Mouse (Mus musculus) brown adipose tissue, adult 24 weeks (tissue): ENCODE data around the gene Aak1. TPM values are rescaled to one million over a fixed set of nuclear protein-coding genes. Genes with fewer than 3 reads are reported as not detected.

Experiments
- H3K27ac ChIP-seq: fragments of 200-500 bp; replicated peaks from 2 replicates; pipeline ENCODE4 v1.5.1; 2012; ENCODE audit warnings: low read depth, mild to moderate bottlenecking, low read length
- H3K4me1 ChIP-seq: fragments of 200-500 bp; 2 replicates; pipeline ENCODE4 v1.6.1; 2012; ENCODE audit warnings: low read length, mixed read lengths; ENCODE audit not compliant: control insufficient read depth, insufficient read depth, insufficient read length
- H3K4me3 ChIP-seq: fragments of 200-500 bp; 2 replicates; pipeline ENCODE4 v1.5.1; 2012; ENCODE audit warnings: low read depth, mild to moderate bottlenecking, low read length, moderate library complexity; ENCODE audit not compliant: insufficient read depth
- polyA plus RNA-seq: library from polyadenylated mRNA; stranded (reverse); fragments of >200 nt; gene quantifications from 2 replicates; pipeline ENCODE4 v1.2.4, GENCODE M21; 2012; ENCODE audit not compliant: missing spikeins, insufficient read depth, insufficient read length

Gene Aak1
- polyA plus RNA-seq: 6.9 and 13.2 TPM in 2 replicates

DNA sequence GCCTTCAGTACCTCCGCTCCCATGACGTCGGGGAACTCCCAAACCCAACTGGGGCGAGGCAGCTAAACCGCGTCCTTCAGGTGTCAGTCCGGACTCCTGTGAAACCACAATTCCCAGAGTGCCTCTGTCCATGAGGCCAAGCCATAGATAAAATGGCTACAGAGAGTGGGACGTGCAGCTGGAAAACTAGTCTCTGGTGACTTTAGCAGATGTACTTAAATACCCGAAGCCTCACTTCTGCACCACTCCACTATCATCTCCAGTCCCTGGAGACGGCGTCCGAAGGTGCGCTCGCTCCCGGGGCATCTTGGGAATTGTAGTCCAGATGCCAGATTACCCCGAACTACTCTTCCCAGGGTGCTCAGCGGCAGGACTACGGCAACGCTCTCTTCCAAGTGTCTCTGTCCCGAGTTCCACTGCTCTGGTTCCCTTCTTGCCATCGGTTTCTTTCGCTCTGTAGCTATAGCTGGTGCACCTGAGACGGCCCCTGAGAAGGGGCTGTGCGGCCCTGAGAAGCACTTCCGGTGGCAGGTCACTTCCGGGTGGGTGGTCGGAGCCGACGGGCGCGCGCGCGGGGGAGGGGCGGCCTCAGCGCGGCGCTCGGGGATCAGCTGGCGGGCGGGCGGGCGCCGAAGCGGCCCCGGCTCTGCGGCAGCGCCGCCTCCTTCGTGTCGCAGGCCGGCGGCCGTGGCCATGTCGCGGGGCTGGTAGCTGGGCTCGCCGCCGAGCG lies at the start of gene Aak1:
Gene Aak1, plus strand, starts transcription at position 603 of the 730 bp plus-strand sequence.
- peak within 1 kb of the TSS; percentile 72 for H3K4me3 ChIP-seq
- peaks cover 16% of the 10 kb centered on the region for H3K4me1 ChIP-seq
- H3K27ac ChIP-seq: peak within 1 kb of the TSS; percentile 98

GRCm38 (mm10) chr6:86800467-86800866 lies 48.9 kb upstream of the Aak1 start:
- H3K4me1 ChIP-seq: no peaks in the 10 kb centered on the region
- no peak overlapping the region for H3K4me3 ChIP-seq
- no peak overlapping the region for H3K27ac ChIP-seq

DNA sequence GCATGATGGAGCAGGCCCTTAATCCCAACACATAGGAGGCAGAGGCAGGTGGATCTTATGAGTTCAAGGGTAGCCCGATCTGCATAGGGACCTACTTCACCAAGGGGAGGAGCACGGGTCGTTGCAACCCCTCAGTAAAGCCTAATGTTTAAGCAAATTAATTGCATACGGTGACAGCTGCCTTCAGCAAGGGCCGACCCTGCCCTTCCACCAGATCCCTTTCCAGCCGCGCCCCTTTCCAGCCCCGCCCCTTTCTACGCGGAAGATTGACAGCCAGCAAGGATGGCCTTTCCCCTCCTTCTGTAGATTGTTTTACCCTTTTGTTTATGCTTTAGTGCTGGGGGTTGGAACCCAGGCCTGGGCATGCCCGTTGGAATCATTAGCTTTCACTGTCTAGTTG lies 47.9 kb upstream of the Aak1 start:
- H3K4me1 ChIP-seq: no peaks in the 10 kb centered on the region
- no peak overlapping the region for H3K4me3 ChIP-seq
- H3K27ac ChIP-seq: no peak overlapping the region

DNA sequence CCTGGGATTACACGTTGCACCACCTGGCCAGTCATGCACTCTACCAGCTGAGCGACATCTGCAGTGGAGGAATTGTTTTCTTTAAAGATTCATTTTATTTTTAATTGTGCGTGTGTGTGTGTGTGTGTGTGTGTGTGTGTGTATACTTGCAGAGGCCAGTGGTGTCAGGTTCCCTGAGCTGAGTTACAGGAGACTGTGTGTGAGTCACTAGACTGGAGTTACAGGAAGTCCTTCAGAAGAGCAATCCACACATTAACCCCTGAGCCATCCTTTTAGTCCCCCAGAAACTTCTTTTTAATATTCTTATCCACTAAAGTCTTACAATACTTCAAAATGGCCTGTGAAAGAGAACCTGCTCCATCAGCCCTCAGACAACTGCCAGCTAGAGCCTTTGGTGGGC lies 44.7 kb upstream of the Aak1 start:
- H3K27ac ChIP-seq: no peak overlapping the region
- H3K4me1 ChIP-seq: no peaks in the 10 kb centered on the region
- no peak overlapping the region for H3K4me3 ChIP-seq

GRCm38 (mm10) chr6:86806455-86807086 lies 42.7 kb upstream of the Aak1 start:
- H3K4me1 ChIP-seq: no peaks in the 10 kb centered on the region
- H3K27ac ChIP-seq: no peak overlapping the region
- H3K4me3 ChIP-seq: no peak overlapping the region

DNA sequence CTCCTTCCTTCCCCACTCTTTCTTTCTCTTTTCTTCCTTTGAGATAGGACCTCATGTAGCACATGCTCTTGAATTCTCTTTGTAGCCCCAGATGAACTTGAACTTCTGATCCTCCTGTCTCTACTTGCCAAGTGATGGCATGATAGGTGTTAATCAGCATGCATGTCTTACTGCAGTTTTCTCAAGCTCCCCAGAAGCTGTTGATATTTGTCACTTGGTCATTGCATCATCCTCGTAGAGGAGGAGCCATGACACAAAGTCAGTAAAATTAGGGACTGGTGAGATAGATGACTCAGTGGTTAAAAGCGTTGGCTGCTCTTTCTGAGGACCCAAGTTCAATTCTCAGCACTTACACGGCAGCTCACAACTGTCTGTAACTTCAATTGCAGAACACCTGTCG lies 36.4 kb upstream of the Aak1 start:
- H3K27ac ChIP-seq: no peak overlapping the region
- no peaks in the 10 kb centered on the region for H3K4me1 ChIP-seq
- H3K4me3 ChIP-seq: no peak overlapping the region

DNA sequence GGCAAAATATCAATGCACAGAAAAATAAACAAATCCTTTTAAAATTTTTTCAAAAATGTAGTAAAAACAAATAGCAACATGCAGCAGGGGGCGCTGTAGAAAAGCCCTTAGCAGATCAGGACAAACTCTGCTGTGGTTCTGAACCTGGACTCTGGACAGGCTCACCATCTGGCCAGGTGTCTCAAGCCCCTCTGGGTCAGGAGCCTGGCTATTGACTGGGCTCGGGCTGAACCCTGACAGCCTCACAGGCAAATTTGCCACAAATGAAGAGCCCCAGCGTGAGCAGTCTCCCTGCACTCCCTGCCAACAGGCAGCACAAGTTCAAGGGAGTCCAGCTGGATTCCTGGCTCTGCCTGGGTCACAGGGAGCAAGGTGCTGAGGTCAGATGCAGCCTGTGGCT lies 36.0 kb upstream of the Aak1 start:
- no peak overlapping the region for H3K4me3 ChIP-seq
- H3K4me1 ChIP-seq: no peaks in the 10 kb centered on the region
- no peak overlapping the region for H3K27ac ChIP-seq

- Histone ChIP-seq H3K27ac (no peak overlapping the region), H3K4me3 (no peak overlapping the region), H3K4me1 (no peaks in the 10 kb centered on the region)
These were observed 34.4 kb upstream of the Aak1 start for GRCm38 (mm10) chr6:86814926-86815325.

GRCm38 (mm10) chr6:86815436-86815835 lies 33.9 kb upstream of the Aak1 start:
- no peaks in the 10 kb centered on the region for H3K4me1 ChIP-seq
- no peak overlapping the region for H3K4me3 ChIP-seq
- H3K27ac ChIP-seq: no peak overlapping the region

DNA sequence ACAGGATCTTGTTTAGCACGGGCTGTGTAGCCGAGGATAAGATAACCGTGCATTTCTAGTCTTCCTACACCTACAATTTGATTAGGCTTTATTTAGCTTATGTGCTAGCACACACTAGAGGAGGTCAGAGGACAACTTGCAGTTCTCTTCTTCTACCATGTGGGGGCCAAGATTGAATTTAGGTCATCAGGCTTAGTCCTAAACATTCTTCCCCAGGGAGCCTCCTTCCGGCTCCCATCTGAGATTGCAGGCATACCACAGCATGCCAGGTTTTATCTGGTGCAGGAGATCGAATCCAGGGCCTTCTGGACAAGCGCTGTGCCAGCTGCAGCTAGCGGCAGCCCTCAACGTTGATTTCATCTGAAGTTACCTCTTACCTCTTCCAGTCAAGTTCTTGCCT lies 32.7 kb upstream of the Aak1 start:
- Histone ChIP-seq H3K27ac (no peak overlapping the region), H3K4me1 (no peaks in the 10 kb centered on the region), H3K4me3 (no peak overlapping the region)

- Histone ChIP-seq H3K27ac (no peak overlapping the region), H3K4me3 (no peak overlapping the region), H3K4me1 (peaks cover 13% of the 10 kb centered on the region)
These were observed 30.4 kb upstream of the Aak1 start for GRCm38 (mm10) chr6:86818914-86819313.

GRCm38 (mm10) chr6:86819926-86820325 lies 29.4 kb upstream of the Aak1 start:
- Histone ChIP-seq H3K27ac (no peak overlapping the region), H3K4me1 (peaks cover 16% of the 10 kb centered on the region), H3K4me3 (no peak overlapping the region)

DNA sequence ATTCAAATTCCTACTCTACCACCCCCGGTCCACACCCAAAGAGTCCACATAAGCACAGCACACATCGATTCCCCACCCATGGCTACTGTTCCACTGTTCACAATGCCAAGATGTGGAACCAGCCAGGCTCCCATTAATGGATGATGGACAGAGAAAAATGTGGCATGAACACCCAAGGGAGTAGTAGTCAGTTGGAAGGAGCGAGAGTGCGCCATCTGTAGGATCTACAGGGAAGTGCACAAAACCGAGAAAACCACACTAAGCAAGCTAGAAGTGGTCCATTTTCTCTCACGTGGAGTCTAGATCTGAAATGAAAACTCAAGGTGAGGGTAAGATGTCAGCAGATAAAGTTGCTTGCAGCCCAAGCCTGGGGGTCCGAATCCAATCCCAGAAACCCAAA lies 28.6 kb upstream of the Aak1 start:
- Histone ChIP-seq H3K27ac (no peak overlapping the region), H3K4me1 (peaks cover 16% of the 10 kb centered on the region), H3K4me3 (no peak overlapping the region)

DNA sequence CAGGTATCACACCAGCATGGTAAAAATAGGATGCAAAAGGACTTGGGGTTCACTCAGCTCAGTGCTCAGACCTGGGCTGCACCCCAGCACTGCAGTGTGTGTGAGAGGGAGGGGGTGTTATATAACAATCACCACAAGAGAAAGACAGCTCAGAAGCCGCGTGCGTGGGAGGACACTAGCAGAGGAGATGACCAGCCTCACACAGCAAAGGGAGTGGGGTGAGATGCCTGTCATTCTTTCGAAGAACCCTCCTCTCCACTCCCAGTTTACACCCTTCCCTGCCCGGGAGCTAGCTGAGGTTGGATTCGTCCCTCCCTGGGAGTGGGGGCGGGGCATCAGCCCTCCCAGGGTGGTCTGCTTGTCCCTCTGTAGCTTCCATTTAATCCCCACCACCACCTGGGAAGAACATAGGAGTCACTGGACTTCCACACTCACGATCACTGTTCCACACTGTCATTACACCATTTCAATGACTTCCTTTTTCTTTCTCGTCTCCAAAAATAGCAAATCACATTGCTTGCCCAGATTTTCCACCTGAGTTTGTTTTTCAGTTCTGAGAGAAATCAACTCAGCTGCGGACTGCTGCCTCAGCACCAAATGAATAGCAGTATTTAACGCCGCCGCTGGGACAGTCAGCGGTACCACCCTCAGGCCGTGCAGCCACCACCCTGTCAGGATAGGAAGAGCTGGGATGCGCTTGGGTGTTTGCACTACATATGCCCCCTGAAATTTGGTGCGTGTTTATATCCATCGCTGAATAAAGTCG lies 26.8 kb upstream of the Aak1 start:
- H3K27ac ChIP-seq: no peak overlapping the region
- peak overlapping the region; percentile 51 for H3K4me3 ChIP-seq
- peaks cover 16% of the 10 kb centered on the region for H3K4me1 ChIP-seq

DNA sequence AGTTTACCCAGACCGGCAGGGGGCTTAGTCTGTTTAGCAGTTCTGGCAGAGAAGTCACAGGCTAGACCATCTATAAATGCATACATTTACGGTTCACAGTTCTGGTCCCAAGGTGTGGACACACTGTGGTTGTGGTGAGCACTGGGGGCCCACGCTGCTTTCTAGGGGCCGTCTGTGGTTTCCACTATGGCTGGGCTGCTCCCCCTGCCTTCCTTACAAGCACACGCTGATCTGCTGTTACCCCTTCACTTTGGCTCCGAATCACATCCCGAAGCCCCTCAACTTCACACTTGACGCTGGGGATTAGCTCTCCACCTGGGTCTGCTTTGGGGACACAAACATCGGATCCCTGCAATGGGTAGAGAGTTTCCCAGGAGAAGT lies 26.3 kb upstream of the Aak1 start:
- peak overlapping the region; percentile 51; the same call in 1 of the 2 replicates for H3K4me3 ChIP-seq
- peaks cover 16% of the 10 kb centered on the region for H3K4me1 ChIP-seq
- no peak overlapping the region for H3K27ac ChIP-seq
